Mouse (Mus musculus) cerebral cortex, adult 2 months (tissue): ENCODE results near the gene Gpd1l.

ENCODE experiments used
- WGBS: fragments of 180-500 bp; shearing (Covaris S2); methylation state at CpG from one replicate; pipeline ENCODE4 v1.1.7; 2018; 5-methylcytosine and 5-hydroxymethylcytosine counted together

Gene Gpd1l

GRCm38 (mm10) chr9:114933723-114934171 lies at the start of gene Gpd1l:
TSS of gene Gpd1l (minus strand) at chr9:114933987.
- WGBS: under 1% methylated on average over 30 of the region's 30 CpGs

GRCm38 (mm10) chr9:114982689-114983360 lies 49.0 kb upstream of the Gpd1l start, which contains the start of gene Rps27rt:
TSS of gene Rps27rt (minus strand) at chr9:114982739.
- WGBS: 72% methylated on average over 16 of the region's 16 CpGs

GRCm38 (mm10) chr9:114979969-114980368 lies 46.2 kb upstream of the Gpd1l start:
- 41% methylated on average over 6 of the region's 6 CpGs for WGBS

- 1% methylated on average over 77 of the region's 86 CpGs for WGBS
Measured at GRCm38 (mm10) chr9:114978281-114979111, 44.7 kb upstream of the Gpd1l start, which contains the start of gene Osbpl10. TSS of gene Osbpl10 (plus strand) at chr9:114978569.

GRCm38 (mm10) chr9:114977461-114978280 lies 43.9 kb upstream of the Gpd1l start:
- 12% methylated on average over 31 of the region's 31 CpGs for WGBS

GRCm38 (mm10) chr9:114966286-114966685 lies 32.5 kb upstream of the Gpd1l start:
- WGBS: 71% methylated on average over 7 of the region's 7 CpGs

- WGBS: 28% methylated on average over 3 of the region's 3 CpGs
Measured at GRCm38 (mm10) chr9:114964093-114964492, 30.3 kb upstream of the Gpd1l start.

- 71% methylated on average over 6 of the region's 6 CpGs for WGBS
Measured at GRCm38 (mm10) chr9:114960844-114961243, 27.1 kb upstream of the Gpd1l start.

GRCm38 (mm10) chr9:114960043-114960789 lies 26.4 kb upstream of the Gpd1l start:
- WGBS: 75% methylated on average over 4 of the region's 4 CpGs

GRCm38 (mm10) chr9:114956945-114957344 lies 23.2 kb upstream of the Gpd1l start:
- WGBS: 44% methylated on average over 5 of the region's 5 CpGs

- whole genome bisulfite sequencing: 95% methylated on average over 11 of the region's 11 CpGs
Measured at GRCm38 (mm10) chr9:114955340-114955739, 21.6 kb upstream of the Gpd1l start.

GRCm38 (mm10) chr9:114952866-114953265 lies 19.1 kb upstream of the Gpd1l start:
- 55% methylated on average over 1 of the region's 1 CpGs for WGBS

- WGBS: 30% methylated on average over 5 of the region's 5 CpGs
Measured at GRCm38 (mm10) chr9:114948395-114948794, 14.6 kb upstream of the Gpd1l start.

GRCm38 (mm10) chr9:114945576-114945975 lies 11.8 kb upstream of the Gpd1l start:
- 85% methylated on average over 6 of the region's 6 CpGs for WGBS

- 94% methylated on average over 3 of the region's 3 CpGs for WGBS
Measured at GRCm38 (mm10) chr9:114944642-114945041, 10.9 kb upstream of the Gpd1l start.

- 78% methylated on average over 2 of the region's 2 CpGs for WGBS
Measured at GRCm38 (mm10) chr9:114936687-114937086, 2.9 kb upstream of the Gpd1l start.

GRCm38 (mm10) chr9:114935321-114935720 lies 1.5 kb upstream of the Gpd1l start:
- WGBS: 90% methylated on average over 4 of the region's 4 CpGs

GRCm38 (mm10) chr9:114934231-114934630 lies 444 bp upstream of the Gpd1l start:
- WGBS: 56% methylated on average over 11 of the region's 11 CpGs

GRCm38 (mm10) chr9:114933037-114933722 lies 607 bp downstream of the Gpd1l start:
- WGBS: 1% methylated on average over 50 of the region's 50 CpGs

- WGBS: 19% methylated on average over 13 of the region's 13 CpGs
Measured at GRCm38 (mm10) chr9:114932607-114933006, 1.2 kb downstream of the Gpd1l start.
